Mouse (Mus musculus): Measurements from ENCODE around the gene Eid1. TPM values are rescaled to one million over a fixed set of nuclear protein-coding genes. Genes with fewer than 3 reads are reported as not detected.

Gene Eid1
- polyA plus RNA-seq, 1 experiment: 12.7 TPM

GRCm38 (mm10) chr2:125704907-125705631 is 32.2 kb downstream of the Eid1 start:
- TF ChIP-seq CTCF (IDR thresholded peaks at IDR 0.05; ENCODE audit: extremely low read depth, insufficient read depth, insufficient read length, insufficient replicate concordance): no peak
- no peak for DNase-seq (ENCODE audit: low read depth in 1 of 2, low spot score in 2 of 2)
- WGBS: 93% methylated on average over 12 of the region's 12 CpGs
- Histone ChIP-seq H3K27me3 (ENCODE audit: control insufficient read depth, insufficient read depth, low read length) (no peaks in the 10 kb centered on the region), H3K4me3 (ENCODE audit: extremely low read depth, insufficient read depth, insufficient read length) (no peak overlapping the region), H3K4me1 (ENCODE audit: control insufficient read depth, insufficient read depth, insufficient read length) (no peaks in the 10 kb centered on the region), H3K36me3 (ENCODE audit: control insufficient read depth, insufficient read depth, low read length) (no peaks in the 10 kb centered on the region), H3K27ac (ENCODE audit: insufficient read depth, low read length) (no peak overlapping the region)

- no peaks in the 10 kb centered on the region for H3K4me1 ChIP-seq (ENCODE audit: control insufficient read depth, insufficient read depth, insufficient read length)
- H3K27me3 ChIP-seq (ENCODE audit: control insufficient read depth, insufficient read depth, low read length): no peaks in the 10 kb centered on the region
- H3K27ac ChIP-seq (ENCODE audit: insufficient read depth, low read length): no peak overlapping the region
- DNase-seq (ENCODE audit: low read depth in 1 of 2, low spot score in 2 of 2): no peak
- WGBS: 83% methylated on average over 5 of the region's 5 CpGs
- H3K36me3 ChIP-seq (ENCODE audit: control insufficient read depth, insufficient read depth, low read length): no peaks in the 10 kb centered on the region
- H3K4me3 ChIP-seq (ENCODE audit: extremely low read depth, insufficient read depth, insufficient read length): no peak overlapping the region
- TF ChIP-seq POLR2A (IDR thresholded peaks at IDR 0.05; ENCODE audit: low read depth, low read length): no peak
- no peak for TF ChIP-seq CTCF (IDR thresholded peaks at IDR 0.05; ENCODE audit: extremely low read depth, insufficient read depth, insufficient read length, insufficient replicate concordance)
These were observed 33.6 kb downstream of the Eid1 start for GRCm38 (mm10) chr2:125706510-125706921.

- WGBS: 84% methylated on average over 8 of the region's 8 CpGs
- H3K36me3 ChIP-seq (ENCODE audit: control insufficient read depth, insufficient read depth, low read length): no peaks in the 10 kb centered on the region
- H3K27ac ChIP-seq (ENCODE audit: insufficient read depth, low read length): no peak overlapping the region
- no peaks in the 10 kb centered on the region for H3K4me1 ChIP-seq (ENCODE audit: control insufficient read depth, insufficient read depth, insufficient read length)
- TF ChIP-seq CTCF (IDR thresholded peaks at IDR 0.05; ENCODE audit: extremely low read depth, insufficient read depth, insufficient read length, insufficient replicate concordance): no peak
- TF ChIP-seq POLR2A (IDR thresholded peaks at IDR 0.05; ENCODE audit: low read depth, low read length): no peak
- DNase-seq (ENCODE audit: low read depth in 1 of 2, low spot score in 2 of 2): no peak
- H3K27me3 ChIP-seq (ENCODE audit: control insufficient read depth, insufficient read depth, low read length): no peaks in the 10 kb centered on the region; the same call in 1 of the 2 replicates
- H3K4me3 ChIP-seq (ENCODE audit: extremely low read depth, insufficient read depth, insufficient read length): no peak overlapping the region
These were observed 43.7 kb downstream of the Eid1 start for GRCm38 (mm10) chr2:125716599-125716998.

GRCm38 (mm10) chr2:125723086-125723407 is 50.2 kb downstream of the Eid1 start:
- WGBS: 9% methylated on average over 18 of the region's 18 CpGs
- peak overlapping the region; percentile 15; the same call in 1 of the 2 replicates for H3K4me3 ChIP-seq (ENCODE audit: extremely low read depth, insufficient read depth, insufficient read length)
- H3K36me3 ChIP-seq (ENCODE audit: control insufficient read depth, insufficient read depth, low read length): no peaks in the 10 kb centered on the region
- peaks cover 9% of the 10 kb centered on the region; the same call in 1 of the 2 replicates for H3K4me1 ChIP-seq (ENCODE audit: control insufficient read depth, insufficient read depth, insufficient read length)
- H3K27ac ChIP-seq (ENCODE audit: insufficient read depth, low read length): no peak overlapping the region
- DNase-seq (ENCODE audit: low read depth in 1 of 2, low spot score in 2 of 2): no peak
- peaks cover 11% of the 10 kb centered on the region for H3K27me3 ChIP-seq (ENCODE audit: control insufficient read depth, insufficient read depth, low read length)
- TF ChIP-seq POLR2A (IDR thresholded peaks at IDR 0.05; ENCODE audit: low read depth, low read length): no peak
- no peak for TF ChIP-seq CTCF (IDR thresholded peaks at IDR 0.05; ENCODE audit: extremely low read depth, insufficient read depth, insufficient read length, insufficient replicate concordance)

- peak in 1 of 2 experiments; percentile 24 for DNase-seq (ENCODE audit: low read depth in 1 of 2, low spot score in 2 of 2)
- H3K27me3 ChIP-seq (ENCODE audit: control insufficient read depth, insufficient read depth, low read length): peaks cover 11% of the 10 kb centered on the region
These were observed 50.7 kb downstream of the Eid1 start for GRCm38 (mm10) chr2:125723408-125724085.

GRCm38 (mm10) chr2:125724086-125724430 is 51.2 kb downstream of the Eid1 start, which contains the start of gene Shc4:
Gene Shc4, minus strand, starts transcription at chr2:125724148.
- no peak for DNase-seq (ENCODE audit: low read depth in 1 of 2, low spot score in 2 of 2)

More at GRCm38 (mm10) chr2:125723408-125724085, 50.7 kb downstream of the Eid1 start:
- Histone ChIP-seq H3K4me3 (ENCODE audit: extremely low read depth, insufficient read depth, insufficient read length) (peak overlapping the region; percentile 36; the same call in 1 of the 2 replicates), H3K36me3 (ENCODE audit: control insufficient read depth, insufficient read depth, low read length) (no peaks in the 10 kb centered on the region), H3K27ac (ENCODE audit: insufficient read depth, low read length) (no peak overlapping the region), H3K4me1 (ENCODE audit: control insufficient read depth, insufficient read depth, insufficient read length) (peaks cover 9% of the 10 kb centered on the region; the same call in 1 of the 2 replicates)
- 1% methylated on average over 34 of the region's 34 CpGs for WGBS
- TF ChIP-seq POLR2A (IDR thresholded peaks at IDR 0.05; ENCODE audit: low read depth, low read length) (no peak), CTCF (IDR thresholded peaks at IDR 0.05; ENCODE audit: extremely low read depth, insufficient read depth, insufficient read length, insufficient replicate concordance) (no peak)

More at GRCm38 (mm10) chr2:125724086-125724430, 51.2 kb downstream of the Eid1 start, which contains the start of gene Shc4:
- Histone ChIP-seq H3K4me1 (ENCODE audit: control insufficient read depth, insufficient read depth, insufficient read length) (peaks cover 9% of the 10 kb centered on the region; the same call in 1 of the 2 replicates), H3K4me3 (ENCODE audit: extremely low read depth, insufficient read depth, insufficient read length) (peak within 1 kb of the TSS; percentile 36; the same call in 1 of the 2 replicates), H3K27me3 (ENCODE audit: control insufficient read depth, insufficient read depth, low read length) (peaks cover 11% of the 10 kb centered on the region), H3K36me3 (ENCODE audit: control insufficient read depth, insufficient read depth, low read length) (no peaks in the 10 kb centered on the region), H3K27ac (ENCODE audit: insufficient read depth, low read length) (no peak within 1 kb of the TSS)
- under 1% methylated on average over 15 of the region's 15 CpGs for WGBS
- TF ChIP-seq CTCF (IDR thresholded peaks at IDR 0.05; ENCODE audit: extremely low read depth, insufficient read depth, insufficient read length, insufficient replicate concordance) (no peak), POLR2A (IDR thresholded peaks at IDR 0.05; ENCODE audit: low read depth, low read length) (no peak)

Other genes with a start within 250 kb of the Eid1 start
- 0.04 and 0.08 TPM in 2 replicates for gene Gm9913, start 168.0 kb upstream of the Eid1 start, polyA plus RNA-seq (2012; rRNA removed)
- gene Fbn1, start 165.1 kb upstream of the Eid1 start, polyA plus RNA-seq (2012; rRNA removed): 3.1 and 3.5 TPM in 2 replicates
- gene Cep152, start 48.0 kb upstream of the Eid1 start, polyA plus RNA-seq (2012; rRNA removed): 1.8 and 2.0 TPM in 2 replicates
- gene Shc4, start 51.1 kb downstream of the Eid1 start, polyA plus RNA-seq (2012; rRNA removed): 0.12 and 0.23 TPM in 2 replicates
- 7.7 and 8.5 TPM in 2 replicates for gene Secisbp2l, start 109.8 kb downstream of the Eid1 start, polyA plus RNA-seq (2012; rRNA removed)
- 6.7 and 8.2 TPM in 2 replicates for gene Galk2, start 186.0 kb downstream of the Eid1 start, polyA plus RNA-seq (2012; rRNA removed)
- 2.0 and 2.1 TPM in 2 replicates for gene Cops2, start 186.0 kb downstream of the Eid1 start, polyA plus RNA-seq (2012; rRNA removed)

All from spleen, adult 2 months (tissue).